Mouse (Mus musculus): ENCODE results near the gene Gdf9.
"Not testable (repeated sequence)": the region's sequence is repeated elsewhere in the genome, so short reads cannot be mapped to it uniquely, and the experiment has no call there.

Gene Gdf9

DNA sequence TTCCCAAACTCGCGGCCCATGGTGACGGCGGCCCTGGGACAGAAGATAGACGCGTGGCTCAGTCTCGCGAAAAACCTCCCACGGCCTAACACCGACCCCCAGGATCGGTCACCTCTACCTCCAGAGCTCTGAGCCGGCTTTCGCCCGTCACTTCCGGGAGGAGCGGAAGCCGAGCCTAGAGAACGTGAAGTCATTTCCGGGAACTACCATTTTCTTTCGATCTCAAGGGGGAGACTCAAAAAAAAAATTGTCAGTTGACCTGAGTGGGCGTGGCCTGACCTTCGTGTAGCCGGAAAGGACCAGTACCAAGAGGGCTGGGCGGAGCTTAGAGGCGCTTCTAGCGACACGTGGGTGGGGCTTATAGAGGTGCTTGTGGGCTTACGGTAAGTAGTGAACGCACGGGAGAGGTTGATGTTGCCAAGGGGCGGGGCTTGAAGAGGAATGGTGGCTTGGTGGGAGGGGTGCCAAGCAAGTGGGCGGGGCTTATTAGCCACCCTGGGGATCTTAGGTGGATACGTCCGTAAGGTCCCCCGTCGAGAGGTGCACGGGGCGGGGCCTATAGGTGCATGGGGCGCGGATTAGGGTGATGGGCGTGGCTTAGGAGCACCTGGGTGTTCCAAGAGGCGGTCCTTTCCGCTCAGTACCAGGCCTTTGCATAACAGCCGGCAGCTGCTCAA is at the start of gene Gdf9, which contains the start of gene Uqcrq:
TSS of gene Gdf9 (plus strand) at position 354 of the 677 bp plus-strand sequence.
TSS of gene Uqcrq (minus strand) at position 162 of the 677 bp plus-strand sequence.
- peak; percentile 99 for DNase-seq (ENCODE audit: low read depth)

DNA sequence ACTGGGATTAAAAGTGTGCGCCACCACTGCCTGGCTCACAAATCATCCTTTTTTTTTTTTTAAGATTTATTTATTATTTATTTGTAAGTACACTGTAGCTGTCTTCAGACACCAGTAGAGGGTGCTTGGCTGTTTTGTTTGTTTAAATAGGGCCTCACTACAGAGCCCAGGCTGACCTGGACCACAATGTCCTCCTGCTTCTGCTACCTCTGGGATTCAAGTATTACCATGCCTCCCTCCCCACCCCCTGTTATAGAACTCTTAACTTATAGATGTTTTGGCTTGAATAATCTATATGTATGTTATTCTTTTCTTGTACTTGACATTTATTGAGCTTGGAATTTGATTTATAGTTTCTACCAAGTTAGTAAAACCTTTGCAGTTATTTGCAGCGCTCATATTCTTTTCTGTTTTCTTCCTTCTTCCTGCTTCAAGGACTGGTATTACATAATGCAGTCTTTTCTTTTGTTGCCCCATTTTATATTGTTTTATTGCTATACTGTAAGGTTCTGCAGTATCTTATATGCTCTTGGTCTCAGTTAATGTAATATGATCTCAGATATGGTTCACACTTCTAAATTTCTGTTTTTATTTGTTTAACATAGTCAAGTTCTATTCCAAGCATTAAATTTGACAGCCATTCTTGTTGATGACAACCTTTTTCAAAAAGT is 46.9 kb upstream of the Gdf9 start:
- DNase-seq (ENCODE audit: low read depth) = no peak

DNA sequence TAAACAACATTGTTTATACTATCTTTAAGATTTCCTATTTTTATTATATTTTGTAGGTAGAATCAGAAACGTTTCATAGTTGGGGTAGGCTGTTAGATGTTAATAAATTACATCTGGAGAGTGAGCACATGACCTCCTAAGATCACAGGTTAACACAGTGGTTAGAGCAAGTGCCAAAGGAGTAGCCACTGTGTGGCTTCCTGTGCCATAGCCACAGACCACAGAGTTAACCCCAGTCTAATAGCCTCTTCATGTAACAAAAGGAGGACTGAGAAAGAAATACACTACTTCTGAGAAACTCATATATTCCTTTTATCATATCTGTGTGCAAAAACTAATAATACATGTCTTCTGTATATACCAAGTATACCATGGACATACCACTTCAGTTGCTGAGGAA is 37.0 kb upstream of the Gdf9 start:
- no peak for DNase-seq (ENCODE audit: low read depth)

DNA sequence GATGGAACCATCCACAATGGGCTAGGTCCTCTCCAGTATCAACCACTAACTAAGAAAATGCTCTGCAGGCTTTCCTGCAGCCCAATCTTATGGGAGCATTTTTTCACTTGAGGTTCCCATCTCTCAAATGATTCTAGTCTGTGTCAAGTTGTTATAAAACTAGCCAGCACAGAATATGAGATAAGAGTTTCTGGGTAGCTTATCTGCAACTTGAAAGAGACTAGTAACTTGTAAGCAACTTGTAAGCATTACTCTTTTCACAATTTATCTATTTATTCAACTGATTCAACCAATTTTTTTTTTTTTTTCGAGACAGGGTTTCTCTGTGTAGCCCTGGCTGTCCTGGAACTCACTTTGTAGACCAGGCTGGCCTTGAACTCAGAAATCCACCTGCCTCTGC is 27.2 kb upstream of the Gdf9 start:
- DNase-seq (ENCODE audit: low read depth) = no peak

DNA sequence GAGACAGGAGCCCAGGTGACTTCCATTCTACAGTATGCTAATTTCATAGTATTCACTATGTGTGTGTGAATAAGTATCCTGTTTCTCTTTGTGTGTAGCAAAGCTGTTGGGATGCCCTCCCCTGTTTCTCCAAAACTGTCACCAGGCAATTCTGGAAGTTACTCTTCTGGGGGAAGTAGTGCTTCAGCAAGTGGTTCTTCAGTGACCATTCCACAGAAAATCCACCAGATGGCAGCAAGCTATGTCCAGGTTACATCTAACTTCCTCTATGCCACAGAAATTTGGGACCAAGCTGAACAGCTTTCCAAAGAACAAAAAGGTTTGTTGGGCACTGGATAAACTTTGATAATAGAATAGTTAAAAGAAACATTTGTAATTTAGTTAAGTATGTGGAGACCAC is 19.1 kb upstream of the Gdf9 start:
- no peak for DNase-seq (ENCODE audit: low read depth)

DNA sequence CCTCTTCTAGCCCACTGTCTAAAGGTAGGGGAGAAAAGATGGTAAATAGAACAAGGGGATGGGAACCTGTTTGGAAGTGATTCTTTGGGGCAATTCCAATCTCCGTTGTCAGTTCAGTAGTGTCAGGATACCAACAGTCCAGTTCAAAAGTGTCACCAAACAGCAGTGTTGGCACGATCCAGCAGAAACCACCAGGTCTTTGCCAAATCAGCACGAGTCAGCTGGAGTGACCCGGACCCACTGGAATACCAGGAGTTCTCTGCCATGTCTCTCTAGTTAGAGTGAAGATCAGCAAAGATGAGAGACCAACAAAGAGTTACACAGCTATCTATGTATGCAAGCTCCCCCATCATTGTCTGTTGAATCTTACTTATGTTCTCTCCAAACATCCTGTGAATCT is 17.0 kb upstream of the Gdf9 start:
- DNase-seq (ENCODE audit: low read depth) = no peak

DNA sequence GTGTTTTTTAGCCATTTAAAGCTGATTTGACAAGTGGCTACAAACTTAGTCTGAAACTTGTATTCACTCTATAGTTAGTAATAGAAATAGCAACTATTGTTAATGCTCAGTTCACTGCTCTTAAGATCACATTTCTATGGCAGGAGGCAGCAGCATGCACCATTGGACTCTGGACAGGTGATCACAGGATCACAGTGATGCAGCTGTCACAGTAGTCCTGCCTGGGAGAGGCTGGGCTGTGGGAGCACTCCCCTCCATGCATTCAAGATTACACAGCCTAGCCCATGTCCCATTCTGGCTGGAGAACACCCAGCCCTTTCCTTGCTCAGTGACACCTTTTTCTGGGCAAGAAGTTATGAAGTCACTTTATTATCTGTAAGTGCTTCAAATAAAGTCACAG is 12.8 kb upstream of the Gdf9 start:
- no peak for DNase-seq (ENCODE audit: low read depth)

DNA sequence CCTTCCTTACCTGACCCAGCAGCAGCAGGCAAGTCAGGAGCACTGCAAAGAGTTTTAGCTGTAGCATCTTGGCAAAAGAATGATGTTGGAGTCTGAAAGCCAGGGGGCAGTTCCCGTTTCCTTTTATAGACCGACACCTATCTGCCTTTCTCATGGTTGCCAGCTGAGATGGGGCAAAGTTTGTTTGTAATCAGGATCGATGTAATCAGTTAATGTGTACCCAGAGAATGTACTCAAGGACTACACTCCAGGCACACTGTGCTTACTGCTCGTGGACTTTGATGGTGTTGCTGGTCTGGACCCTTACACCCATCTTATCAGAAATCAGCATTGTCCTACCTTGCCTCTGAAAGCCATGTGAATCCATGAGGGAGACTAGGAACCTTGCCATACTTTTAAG is 7.8 kb upstream of the Gdf9 start, which contains the start of gene Leap2:
TSS of gene Leap2 (minus strand) at position 135 of the 400 bp plus-strand sequence.
- no peak for DNase-seq (ENCODE audit: low read depth)

DNA sequence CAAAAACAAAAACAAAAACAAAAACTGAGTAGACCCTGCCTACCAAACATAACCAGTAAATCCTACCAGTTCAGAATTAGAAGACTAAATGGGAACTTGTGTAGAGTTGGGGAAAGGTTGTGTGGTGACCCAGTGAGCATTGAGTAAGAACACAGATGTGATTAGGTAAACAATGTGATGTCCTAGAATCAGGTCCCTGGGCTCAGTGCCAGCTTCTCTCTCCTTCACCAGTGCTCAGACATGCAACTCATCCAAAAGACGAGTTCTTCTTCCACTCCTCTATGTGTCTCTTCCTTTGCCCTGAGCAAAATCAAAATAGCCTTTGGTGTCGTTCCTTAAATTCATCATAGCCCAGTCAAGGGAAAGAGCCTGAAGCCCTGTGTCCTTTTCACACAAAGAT is 6.0 kb upstream of the Gdf9 start:
- DNase-seq (ENCODE audit: low read depth) = no peak

DNA sequence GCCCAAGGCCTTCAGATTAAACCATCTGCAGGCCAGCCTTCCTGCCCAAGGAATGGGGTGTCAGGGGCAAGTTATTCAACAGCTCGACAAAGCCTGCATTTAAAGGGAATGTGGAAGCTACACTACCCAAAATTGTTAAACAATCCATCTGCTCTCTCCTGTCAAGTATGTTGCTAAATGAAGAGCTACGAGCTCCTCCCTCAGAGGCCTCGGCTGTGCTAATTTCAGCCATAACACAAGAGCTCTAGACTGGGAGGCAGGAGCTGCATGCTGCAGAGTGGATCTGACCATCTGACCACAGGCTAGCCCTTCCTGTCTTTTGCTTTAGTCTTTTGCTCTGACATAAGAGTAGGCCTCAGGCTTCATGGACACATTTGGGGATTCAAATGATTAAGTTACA is 5.6 kb upstream of the Gdf9 start:
- DNase-seq (ENCODE audit: low read depth) = no peak

DNA sequence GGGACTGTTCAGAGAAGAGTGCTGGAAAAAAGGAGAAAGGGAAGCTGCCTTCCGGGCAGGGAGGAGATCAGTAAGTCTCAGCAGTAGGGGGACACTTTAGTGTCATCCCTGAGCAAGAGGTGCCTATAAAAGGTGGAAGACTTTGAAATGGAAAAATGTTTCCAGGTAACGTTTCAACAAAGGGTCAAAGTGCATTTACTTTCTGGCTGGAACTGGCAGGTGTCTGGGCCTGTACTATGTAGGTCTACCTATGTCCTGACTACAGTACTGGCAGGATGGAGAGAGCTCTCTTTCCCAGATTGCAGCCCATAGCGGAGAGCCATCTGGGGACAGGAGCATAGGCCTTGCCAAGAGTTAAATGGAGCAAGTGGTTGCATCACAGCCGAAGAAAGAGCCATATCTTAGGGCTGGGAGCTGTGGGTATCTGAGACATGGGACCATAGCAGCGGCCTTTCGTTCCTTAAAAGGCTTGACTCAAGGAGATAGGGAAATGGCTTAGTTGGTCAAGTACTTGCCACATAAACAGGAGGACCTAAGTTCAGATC is 5.0 kb upstream of the Gdf9 start:
- DNase-seq (ENCODE audit: low read depth) = no peak

DNA sequence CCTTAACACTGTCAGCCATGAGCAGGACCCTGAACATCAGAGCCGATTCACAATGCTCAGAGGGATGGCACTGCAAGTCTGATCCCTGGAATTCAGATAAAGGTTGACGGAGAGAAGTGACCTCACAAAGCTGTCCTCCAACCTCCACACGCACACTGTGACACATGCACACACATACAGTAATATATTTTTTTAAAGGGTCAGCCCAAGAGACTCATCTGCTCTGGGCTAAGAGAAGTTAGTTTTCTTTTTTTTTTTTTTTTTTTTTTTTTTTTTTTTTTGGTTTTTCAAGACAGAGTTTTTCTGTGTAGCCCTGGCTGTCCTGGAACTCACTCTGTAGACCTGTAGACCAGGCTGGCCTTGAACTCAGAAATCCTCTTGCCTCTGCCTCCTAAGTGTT is 3.9 kb upstream of the Gdf9 start:
- DNase-seq (ENCODE audit: low read depth) = not testable (repeated sequence)

DNA sequence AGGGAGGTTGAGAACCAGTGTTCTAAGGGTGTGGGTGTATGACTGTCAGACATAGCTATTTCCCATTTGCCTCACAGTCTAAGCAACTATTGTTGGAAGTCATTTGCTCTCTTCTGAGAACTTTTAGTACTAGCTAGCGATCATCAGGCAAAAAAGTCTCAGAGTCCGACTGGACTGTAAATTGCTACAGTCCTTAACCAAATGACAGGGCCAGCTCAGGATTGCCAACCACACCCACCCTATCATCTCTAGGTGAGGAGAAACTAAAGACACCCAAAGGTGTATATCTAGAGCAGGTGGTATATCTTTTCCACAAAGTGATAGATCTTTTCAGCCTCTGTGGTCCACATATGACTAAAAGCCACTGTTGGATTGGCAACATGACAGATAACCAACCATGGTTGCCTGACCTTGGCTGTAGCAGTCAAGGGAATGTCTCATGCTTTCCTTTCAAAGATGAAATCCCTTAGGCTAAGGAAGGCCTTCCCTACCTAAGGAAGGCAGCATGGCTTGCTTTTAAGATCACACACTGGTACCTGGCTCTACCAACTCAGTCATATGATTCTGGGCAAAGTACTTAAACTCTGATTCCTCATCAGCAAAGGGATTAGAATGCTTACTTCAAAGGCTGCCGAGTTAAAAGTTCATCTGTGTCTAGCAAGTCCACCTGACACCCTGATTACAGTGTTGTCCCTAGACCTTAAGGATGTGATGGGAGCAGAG is 2.7 kb upstream of the Gdf9 start:
- DNase-seq (ENCODE audit: low read depth) = no peak

DNA sequence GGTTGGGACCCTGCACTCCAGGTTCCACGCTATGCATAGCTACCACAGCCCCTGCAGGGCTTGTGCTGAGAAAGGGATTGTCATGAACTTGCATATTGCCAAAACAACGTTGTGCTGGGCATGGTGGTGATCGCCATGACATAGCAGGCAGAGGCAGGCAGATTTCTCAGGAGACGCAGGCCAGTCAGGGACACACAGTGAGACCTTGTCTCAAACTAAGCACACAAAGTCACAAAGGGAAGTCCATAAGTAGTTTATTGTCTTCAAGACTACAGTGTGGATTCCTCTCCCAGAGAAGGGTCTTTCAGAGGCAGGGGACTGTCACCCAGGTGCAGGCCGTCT is 2.1 kb upstream of the Gdf9 start:
- DNase-seq (ENCODE audit: low read depth) = no peak

DNA sequence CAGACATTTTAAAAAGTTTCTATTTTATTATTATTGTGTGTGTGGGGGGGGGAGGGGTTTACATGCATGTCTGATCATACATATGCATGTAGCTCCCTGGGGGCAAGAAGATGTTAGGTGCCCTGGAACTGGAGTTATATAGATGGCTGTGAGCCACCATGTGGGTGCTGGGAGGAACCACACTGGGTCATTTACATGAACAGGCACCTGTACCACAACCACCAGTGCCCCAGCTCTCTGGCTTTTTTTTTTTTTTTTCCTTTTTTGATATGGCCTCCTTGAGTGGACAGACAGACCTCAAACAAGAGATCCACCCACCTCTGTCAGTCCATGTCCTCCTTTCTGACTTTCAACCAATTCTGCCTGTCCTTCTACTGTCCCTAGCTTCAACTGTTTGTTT is 1.6 kb upstream of the Gdf9 start:
- DNase-seq (ENCODE audit: low read depth) = no peak

DNA sequence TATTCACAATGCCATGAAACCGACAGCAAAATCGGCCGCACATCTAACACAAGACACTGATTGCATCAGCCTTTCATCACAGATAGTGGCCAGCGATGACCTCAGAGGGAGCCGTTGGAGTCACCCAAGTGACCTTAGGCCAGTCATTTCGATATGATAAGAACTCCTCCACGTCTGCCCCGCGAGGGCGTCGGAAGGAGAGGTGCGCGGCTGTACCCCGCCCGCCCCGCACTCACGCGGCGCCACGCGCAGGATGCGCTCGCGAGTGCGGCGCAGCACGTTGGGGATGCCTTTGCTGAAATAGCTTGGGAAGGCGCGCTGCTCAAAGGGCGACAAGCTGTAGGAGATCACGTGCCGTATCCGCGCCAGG is 538 bp upstream of the Gdf9 start:
- peak; percentile 22 for DNase-seq (ENCODE audit: low read depth)

DNA sequence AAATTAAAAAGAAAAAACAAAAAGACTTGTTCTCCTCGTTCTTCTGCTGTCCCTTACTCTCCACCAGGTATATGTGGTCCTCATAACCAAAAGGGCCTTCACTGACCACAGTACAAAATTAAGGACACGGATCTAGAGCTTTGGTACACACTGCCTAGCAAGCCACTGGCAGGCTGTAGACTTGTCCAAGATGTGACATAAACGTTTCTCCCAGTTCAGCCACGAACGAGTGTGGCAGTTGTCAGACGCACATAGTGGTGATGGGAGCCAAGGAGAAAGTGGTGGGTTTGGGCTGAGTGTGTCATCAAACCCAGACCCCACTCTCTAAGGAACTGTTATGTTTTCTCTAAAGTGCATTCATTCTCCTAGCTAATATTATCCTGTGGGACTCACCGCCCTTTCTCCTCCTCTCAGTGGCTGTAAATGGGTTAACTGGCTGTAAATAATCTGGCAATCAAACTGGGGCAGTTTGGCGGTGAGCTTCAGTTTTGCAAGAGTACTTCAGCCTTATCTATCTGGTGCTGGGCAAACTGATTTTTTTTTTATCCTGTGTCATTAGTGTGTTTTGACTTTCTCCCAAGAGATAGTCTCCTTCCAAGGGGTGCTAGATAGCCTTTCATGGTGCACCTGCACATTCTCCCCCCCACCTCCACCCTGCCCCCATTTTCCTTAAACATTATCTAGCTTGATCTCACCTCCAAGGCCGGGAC is 679 bp downstream of the Gdf9 start:
- DNase-seq (ENCODE audit: low read depth) = no peak

DNA sequence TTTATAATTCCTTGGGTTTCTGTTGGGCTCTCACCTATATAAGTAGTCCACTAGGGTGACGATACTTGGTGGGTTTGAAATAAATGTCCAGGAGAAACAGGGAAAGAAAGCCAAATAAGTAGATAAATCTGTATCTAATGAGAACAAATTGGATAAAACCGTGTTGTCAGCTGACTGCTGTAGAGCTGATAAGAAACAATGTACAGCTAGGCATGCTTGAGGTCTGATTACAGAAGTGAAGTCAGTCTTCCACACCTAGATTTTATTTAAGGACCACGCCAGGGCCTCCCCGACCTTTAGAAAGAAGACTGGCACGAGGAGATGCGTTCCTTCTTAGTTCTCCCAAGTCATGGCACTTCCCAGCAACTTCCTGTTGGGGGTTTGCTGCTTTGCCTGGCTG is 2.2 kb downstream of the Gdf9 start:
- DNase-seq (ENCODE audit: low read depth) = no peak

DNA sequence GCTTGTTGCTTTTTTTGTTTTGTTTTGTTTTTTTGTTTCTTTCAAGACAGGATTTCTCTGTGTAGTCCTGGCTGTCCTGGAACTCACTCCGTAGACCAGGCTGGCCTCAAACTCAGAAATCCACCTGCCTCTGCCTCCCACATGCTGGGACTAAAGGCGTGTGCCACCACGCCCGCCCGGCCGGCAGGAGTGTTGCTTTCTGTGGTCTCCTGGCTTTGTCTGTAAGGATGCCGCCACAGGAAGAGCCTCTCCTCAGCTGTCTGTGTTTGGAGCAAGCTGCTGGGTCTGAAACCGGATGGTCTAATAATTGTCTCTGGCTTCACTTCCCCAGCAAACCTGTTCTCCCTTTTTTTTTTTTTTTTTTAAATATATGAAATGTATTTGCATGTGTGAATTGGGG is 4.7 kb downstream of the Gdf9 start:
- DNase-seq (ENCODE audit: low read depth) = no peak

DNA sequence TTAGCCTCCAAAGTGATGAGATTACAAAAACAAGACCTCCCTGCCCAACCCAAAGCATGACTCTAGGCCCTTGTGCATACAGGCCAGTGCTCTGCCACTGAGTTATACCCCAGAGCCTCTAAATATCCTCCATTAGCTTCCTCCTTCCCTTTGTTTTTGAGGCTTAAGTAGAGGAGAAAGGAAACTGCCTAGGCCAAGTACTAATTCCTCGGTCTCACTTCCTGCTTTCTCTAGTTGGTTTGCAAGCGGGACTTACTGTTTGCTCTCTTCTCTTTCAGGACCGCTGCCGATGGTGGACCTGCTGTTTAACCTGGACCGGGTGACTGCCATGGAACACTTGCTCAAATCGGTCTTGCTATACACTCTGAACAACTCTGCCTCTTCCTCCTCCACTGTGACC is 5.5 kb downstream of the Gdf9 start:
- DNase-seq (ENCODE audit: low read depth) = no peak

DNA sequence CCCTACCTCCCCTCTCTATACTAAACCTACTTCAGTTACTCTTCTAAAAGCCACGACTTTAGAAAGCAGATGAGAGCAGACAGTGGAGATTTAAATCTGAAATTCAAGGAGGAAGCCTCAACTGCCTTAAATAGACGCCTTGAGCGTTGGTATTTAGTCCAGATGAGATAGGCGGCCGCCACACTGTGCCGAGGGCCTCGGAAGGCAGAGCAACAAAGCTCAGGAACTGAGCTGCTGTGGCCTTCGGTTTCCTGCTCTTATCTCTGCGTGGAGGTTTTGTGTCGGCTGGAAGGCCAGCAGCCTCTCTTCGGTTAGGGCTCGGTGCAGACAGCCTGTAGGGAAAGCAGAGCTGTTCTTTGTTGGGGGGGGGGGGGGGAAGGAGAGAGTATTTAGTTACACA is 11.1 kb downstream of the Gdf9 start:
- no peak for DNase-seq (ENCODE audit: low read depth)

DNA sequence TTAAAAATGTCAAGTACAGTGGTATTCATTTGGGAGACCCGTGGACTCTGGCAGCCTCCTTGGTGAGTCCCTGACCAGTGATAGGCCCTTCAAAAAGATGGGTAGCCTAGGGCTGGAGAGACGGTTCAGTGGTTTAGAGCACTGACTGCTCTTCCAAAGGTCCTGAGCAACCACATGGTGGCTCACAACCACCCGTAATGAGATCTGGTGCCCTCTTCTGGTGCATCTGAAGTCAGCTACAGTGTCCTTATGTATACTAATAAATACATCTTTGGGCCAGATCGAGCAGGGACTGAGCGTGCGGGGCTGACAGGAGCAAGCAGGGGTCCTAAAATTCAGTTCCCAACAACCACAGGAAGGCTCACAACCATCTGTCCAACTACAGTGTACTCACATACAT is 13.0 kb downstream of the Gdf9 start:
- DNase-seq (ENCODE audit: low read depth) = no peak

DNA sequence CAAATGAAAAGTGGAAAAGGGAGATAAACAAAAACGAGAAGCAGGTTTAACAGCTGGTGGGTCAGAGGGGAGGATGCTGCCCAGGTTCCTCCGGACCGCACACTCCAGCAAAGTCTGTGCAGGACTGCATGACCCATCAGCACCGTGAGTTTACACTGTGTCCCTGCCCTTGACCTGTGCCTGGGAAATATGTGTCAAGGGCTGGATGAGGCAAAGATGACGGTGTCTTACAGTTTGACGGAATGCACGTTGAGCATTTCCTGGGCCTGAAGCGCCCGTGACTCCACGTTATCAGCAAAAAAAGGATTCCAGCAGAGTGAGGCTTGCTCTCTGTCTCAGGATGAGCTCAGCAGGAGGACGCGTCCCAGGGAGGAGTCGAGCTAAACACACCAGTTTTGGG is 14.7 kb downstream of the Gdf9 start:
- DNase-seq (ENCODE audit: low read depth) = no peak

Measured in c-Kit-positive CD71-negative TER-119-negative erythroid progenitor cells, embryonic 14.5 days (primary cell).